Mouse (Mus musculus) E14TG2a.4 (cell line): ENCODE data around the gene Rorb.

Experiments
- H3K27me3 ChIP-seq: 2 replicates; pipeline ENCODE4 v1.6.1; 2014; ENCODE audit warnings: low read length, control low read depth; ENCODE audit not compliant: insufficient read depth
- H3K36me3 ChIP-seq: 2 replicates; pipeline ENCODE4 v1.6.1; 2014; ENCODE audit warnings: low read length, control low read depth; ENCODE audit not compliant: insufficient read depth
- H3K4me1 ChIP-seq: replicated peaks from 2 replicates; pipeline ENCODE4 v1.6.1; 2014; ENCODE audit warnings: low read depth, low read length, control low read depth
- H3K4me3 ChIP-seq: replicated peaks from 2 replicates; pipeline ENCODE4 v1.5.1; 2014; ENCODE audit warnings: mild to moderate bottlenecking, low read length
- H3K9me3 ChIP-seq: 2 replicates; pipeline ENCODE4 v1.6.1; 2014; ENCODE audit warnings: low read length, control low read depth
- CTCF ChIP-seq: conservative IDR thresholded peaks from 2 replicates; pipeline ENCODE4 v1.5.1; 2014; ENCODE audit warnings: low read length
- NANOG ChIP-seq: IDR thresholded peaks from 2 replicates; pipeline ENCODE4 v1.6.1; 2014; ENCODE audit warnings: borderline replicate concordance, low read length, mixed read lengths
- POU5F1 ChIP-seq: IDR thresholded peaks from 2 replicates; pipeline ENCODE4 v1.6.1; 2014; ENCODE audit warnings: low read length, borderline replicate concordance

Gene Rorb

DNA sequence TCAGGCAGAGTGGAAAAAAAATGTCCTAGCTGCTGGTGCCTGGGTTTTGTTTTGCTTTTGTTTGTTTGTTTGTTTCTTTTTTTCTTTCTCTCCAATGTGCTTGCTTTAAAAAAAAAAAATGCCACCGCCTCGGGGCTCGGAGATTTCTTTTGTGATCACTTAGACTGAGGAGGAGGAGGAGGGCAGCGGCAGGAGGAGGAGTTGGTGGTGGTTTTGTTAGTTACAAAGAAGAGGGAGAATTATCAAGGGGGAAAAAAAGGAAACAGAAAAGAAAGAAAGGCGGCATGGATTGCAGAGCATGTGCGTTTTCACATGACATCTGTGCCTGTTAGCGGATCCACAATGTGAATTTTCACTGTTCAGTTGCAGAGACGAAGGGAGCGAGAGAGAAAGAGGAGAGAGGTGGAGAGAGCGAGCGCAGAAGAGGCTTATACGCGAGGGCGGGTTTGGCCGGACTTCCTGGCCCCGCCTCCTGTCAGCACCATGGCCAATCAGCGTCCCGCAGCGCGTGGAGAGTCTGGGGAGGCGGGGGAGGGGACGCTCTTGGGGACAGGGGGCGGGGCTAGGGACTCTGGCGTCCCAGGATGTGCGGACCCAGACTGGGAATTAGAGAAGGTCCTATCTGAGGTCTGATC, at the start of gene Rorb:
TSS of gene Rorb (minus strand) at position 404 of the 635 bp plus-strand sequence.
- Histone ChIP-seq H3K4me3 (peak within 1 kb of the TSS; percentile 73), H3K36me3 (no peaks in the 10 kb centered on the region), H3K27me3 (peaks cover 50% of the 10 kb centered on the region), H3K9me3 (no peaks in the 10 kb centered on the region), H3K4me1 (peaks cover 22% of the 10 kb centered on the region)
- no peak for TF ChIP-seq CTCF
- no peak for TF ChIP-seq NANOG
- no peak for TF ChIP-seq POU5F1

DNA sequence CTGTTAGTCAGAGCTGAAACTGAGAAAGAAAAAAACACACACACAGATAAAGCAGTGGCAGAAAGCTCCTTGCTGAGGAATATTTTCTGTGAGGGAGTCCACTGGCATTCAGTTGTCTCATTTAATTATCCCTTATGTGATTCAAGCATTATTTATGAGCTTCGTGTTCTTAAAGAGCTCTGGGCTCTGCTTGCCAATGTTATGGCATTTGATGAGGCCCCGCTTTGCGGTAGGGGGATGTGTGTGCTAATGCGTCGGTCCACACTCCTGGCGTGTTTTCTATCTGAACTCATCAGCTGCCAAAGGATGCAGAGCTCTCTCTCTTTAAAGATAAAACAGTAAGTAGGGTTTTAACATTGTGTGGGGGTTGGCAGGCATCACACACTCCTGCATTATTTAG, 37.9 kb upstream of the Rorb start:
- H3K27me3 ChIP-seq = no peaks in the 10 kb centered on the region
- no peaks in the 10 kb centered on the region for H3K36me3 ChIP-seq
- no peak overlapping the region for H3K4me3 ChIP-seq
- H3K4me1 ChIP-seq = no peaks in the 10 kb centered on the region
- no peak for TF ChIP-seq NANOG
- no peak for TF ChIP-seq CTCF
- H3K9me3 ChIP-seq = peaks cover 15% of the 10 kb centered on the region

DNA sequence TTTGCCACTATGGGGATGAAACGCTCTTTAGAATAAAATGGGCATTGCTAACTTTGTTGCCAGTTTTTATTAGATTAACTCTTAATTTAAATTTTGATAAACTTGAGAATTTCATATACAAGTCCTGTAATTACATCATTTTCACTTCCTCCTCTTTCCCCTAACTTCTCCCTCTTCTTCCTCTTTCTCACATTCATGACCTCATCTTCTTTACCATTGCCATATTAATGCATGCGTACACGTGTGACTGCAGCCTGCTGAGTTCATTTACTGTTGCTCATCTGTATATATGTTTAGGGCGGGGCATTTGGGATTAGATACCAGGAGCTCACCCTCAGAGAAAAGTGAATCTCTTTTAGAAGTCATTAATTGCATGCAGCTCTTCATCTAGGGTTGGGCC, 33.5 kb upstream of the Rorb start:
- Histone ChIP-seq H3K9me3 (no peaks in the 10 kb centered on the region), H3K36me3 (no peaks in the 10 kb centered on the region), H3K4me1 (no peaks in the 10 kb centered on the region), H3K27me3 (no peaks in the 10 kb centered on the region), H3K4me3 (no peak overlapping the region)
- TF ChIP-seq POU5F1 = no peak
- no peak for TF ChIP-seq NANOG
- no peak for TF ChIP-seq CTCF

DNA sequence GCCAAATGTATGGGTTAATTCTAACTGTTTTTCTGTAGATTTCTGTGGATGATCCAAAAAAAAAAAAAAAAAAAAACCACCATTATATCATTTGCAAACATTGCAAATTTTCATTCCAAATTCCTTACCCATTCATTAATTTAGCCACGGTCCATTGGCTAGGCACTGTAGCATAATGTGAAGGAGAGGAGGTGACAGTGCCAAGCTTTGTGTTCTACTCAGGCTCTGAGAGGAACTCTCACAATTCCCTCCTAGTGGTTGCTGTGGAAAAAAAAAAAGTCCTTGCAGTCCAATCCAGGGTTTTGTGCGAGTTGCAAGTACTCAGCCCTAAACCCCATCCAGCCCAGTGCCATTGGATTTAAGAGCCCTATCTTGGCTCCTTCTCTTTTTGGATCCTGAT, 25.9 kb upstream of the Rorb start:
- H3K4me3 ChIP-seq = no peak overlapping the region
- no peaks in the 10 kb centered on the region for H3K36me3 ChIP-seq
- no peak for TF ChIP-seq POU5F1
- TF ChIP-seq NANOG = no peak
- no peak for TF ChIP-seq CTCF
- H3K27me3 ChIP-seq = no peaks in the 10 kb centered on the region
- H3K4me1 ChIP-seq = no peaks in the 10 kb centered on the region
- no peaks in the 10 kb centered on the region for H3K9me3 ChIP-seq

DNA sequence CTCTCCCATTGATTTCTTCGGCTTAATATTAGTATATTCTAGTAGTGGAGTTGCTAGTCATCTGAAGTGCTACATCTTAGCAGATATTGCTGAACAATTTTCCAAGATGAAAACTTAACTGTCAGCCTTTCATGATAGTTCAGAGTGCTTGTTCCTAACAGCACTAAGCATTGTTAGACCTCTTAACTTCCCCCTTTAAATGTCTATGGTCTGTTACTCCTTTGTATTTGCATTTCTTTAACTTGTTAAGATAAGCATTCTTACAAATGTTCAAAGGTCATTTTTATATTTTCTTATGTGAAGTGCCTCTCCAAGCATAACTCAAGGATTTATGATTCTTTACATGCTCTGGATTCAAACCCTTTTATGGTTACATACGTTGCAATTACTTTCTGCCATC, 24.8 kb upstream of the Rorb start:
- H3K4me3 ChIP-seq = no peak overlapping the region
- no peaks in the 10 kb centered on the region for H3K36me3 ChIP-seq
- no peaks in the 10 kb centered on the region for H3K4me1 ChIP-seq
- no peaks in the 10 kb centered on the region for H3K9me3 ChIP-seq
- no peaks in the 10 kb centered on the region for H3K27me3 ChIP-seq
- no peak for TF ChIP-seq POU5F1
- no peak for TF ChIP-seq NANOG
- no peak for TF ChIP-seq CTCF

DNA sequence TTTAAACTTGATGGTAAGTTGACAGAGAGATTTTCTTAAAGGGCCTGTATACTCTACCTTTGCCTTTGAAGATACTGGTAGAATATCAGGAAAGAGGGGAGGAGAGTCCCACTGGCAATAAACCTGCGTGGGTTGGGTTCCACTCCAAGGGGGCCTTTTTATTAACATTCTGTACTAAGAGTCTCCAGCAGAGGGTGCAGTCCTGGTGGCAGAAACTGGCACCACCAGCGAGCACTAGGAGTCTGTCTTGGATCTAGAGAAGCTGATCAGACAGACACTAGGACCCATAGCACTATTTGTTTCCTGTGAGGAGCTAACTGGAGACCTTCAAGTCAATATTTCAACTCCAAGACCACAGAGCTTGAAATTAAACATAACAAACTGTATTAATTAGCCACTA, 11.3 kb upstream of the Rorb start:
- H3K27me3 ChIP-seq = no peaks in the 10 kb centered on the region
- no peaks in the 10 kb centered on the region for H3K4me1 ChIP-seq
- no peaks in the 10 kb centered on the region for H3K9me3 ChIP-seq
- no peak overlapping the region for H3K4me3 ChIP-seq
- no peak for TF ChIP-seq NANOG
- peak; percentile 23 for TF ChIP-seq CTCF
- no peaks in the 10 kb centered on the region for H3K36me3 ChIP-seq

DNA sequence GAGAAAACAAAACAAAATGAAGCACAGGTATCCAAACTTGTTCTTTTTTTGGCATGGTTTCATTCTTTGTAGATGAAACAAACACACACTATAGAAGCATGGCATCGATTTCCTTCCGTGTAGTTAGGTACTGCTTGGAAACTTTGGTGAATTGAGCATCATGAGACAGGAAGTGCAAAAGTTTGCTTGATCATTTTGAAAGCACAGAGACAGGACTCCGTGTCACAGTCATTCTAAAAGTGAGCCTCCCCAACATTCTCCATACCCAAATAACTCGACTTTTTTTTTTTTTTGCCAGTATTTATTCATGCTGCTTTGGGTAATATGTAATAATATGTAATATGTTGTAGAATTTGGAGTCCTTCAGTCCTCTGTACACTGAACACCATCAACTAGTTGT, 1.2 kb upstream of the Rorb start:
- Histone ChIP-seq H3K27me3 (peaks cover 50% of the 10 kb centered on the region), H3K4me1 (peaks cover 22% of the 10 kb centered on the region), H3K36me3 (no peaks in the 10 kb centered on the region), H3K4me3 (no peak overlapping the region), H3K9me3 (no peaks in the 10 kb centered on the region)
- TF ChIP-seq NANOG (no peak), CTCF (no peak), POU5F1 (no peak)

DNA sequence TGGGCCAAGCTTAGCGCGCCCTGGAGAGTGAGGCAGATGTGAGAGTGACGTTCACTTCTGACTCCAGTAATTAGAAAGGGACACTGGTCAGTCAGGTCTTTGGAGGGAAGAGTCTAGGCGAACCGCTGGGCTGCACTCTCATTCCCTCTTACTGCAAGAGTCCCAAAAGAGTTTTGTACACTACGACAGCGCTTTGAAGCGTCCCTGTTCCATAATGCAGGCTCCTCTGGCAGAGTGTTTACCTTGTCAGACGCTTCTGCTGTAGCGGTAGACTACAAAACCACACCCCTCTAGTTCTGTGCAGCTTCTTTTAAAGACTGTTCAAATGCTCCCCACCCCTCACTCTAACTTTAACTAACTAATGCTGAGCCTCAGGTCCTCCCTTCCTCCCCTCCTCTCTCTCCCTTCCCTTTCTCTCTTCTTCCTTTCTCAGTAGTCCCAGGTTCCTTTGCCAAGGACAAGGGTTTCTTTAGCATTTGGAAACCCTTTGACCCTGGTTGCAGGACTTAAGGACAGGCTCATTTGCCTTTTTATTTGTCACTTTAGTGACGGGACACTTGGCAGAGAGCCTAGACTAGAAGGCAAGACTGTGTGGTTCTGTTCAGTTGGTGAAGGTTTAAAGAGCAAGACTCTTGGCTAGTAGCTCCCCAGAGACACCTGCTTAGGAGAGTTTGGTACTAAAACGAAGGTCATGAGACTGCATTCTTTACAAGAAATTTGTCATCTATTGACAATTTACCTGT, 603 bp upstream of the Rorb start:
- peak overlapping the region; percentile 73 for H3K4me3 ChIP-seq
- no peaks in the 10 kb centered on the region for H3K36me3 ChIP-seq
- no peaks in the 10 kb centered on the region for H3K9me3 ChIP-seq
- peaks cover 50% of the 10 kb centered on the region for H3K27me3 ChIP-seq
- peaks cover 22% of the 10 kb centered on the region for H3K4me1 ChIP-seq
- TF ChIP-seq CTCF = no peak
- no peak for TF ChIP-seq POU5F1
- no peak for TF ChIP-seq NANOG

DNA sequence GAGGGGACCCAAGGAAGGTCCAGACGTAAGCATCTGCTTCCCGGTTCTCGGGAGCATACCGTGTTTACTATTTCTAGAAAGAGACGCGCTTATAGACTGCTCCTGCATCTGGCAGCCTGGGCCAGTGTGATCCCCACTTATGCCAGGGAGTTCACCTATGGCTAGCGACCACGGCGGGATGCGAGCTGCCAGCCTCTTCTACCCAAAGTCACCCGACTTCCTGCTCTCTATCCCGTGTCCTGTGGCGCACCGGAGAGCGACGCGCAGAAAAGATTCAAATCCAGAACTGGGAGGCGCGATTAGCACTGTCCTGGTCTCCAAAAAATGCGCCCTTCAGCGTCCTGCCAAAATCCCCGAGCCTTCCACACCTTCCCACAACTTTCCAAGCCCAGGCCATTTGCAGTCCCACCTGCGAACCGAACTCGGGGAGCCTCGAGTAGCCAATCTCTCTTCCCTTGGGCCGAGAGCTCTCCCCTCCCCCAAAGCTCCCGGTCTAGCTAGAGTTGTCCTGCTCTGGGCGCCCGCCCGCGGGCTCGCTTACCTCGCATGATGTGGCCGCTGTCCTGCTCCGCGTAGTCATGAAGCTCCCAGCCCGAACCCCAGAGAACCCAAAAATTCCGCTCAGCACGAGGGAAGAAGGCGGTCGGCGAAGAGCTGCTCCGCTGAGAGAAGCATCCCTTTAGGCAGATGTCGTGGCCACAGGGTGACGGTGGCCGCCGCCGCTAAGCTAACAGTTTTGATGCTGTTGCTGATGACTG, 806 bp downstream of the Rorb start:
- H3K4me3 ChIP-seq = peak overlapping the region; percentile 73
- TF ChIP-seq POU5F1 (no peak), NANOG (no peak)
- no peaks in the 10 kb centered on the region for H3K9me3 ChIP-seq
- H3K27me3 ChIP-seq = peaks cover 50% of the 10 kb centered on the region
- no peaks in the 10 kb centered on the region for H3K36me3 ChIP-seq
- H3K4me1 ChIP-seq = peaks cover 22% of the 10 kb centered on the region
